Mouse (Mus musculus) ES-E14 (cell line): ENCODE measurements around the gene Asap2. TPM values are rescaled to one million over a fixed set of nuclear protein-coding genes. Genes with fewer than 3 reads are reported as not detected.

Source experiments
- DNase-seq: peaks from one replicate; pipeline ENCODE4 v3.0.0-alpha.2; 2013; ENCODE audit warnings: low read depth, low spot score
- H3K27ac ChIP-seq: 2 replicates; pipeline ENCODE4 v1.5.1; 2012; ENCODE audit warnings: low read depth, mild to moderate bottlenecking, low read length, moderate library complexity, mixed read lengths; ENCODE audit not compliant: poor library complexity, insufficient read depth, severe bottlenecking
- H3K36me3 ChIP-seq: 2 replicates; pipeline ENCODE4 v1.6.1; 2012; ENCODE audit warnings: mild to moderate bottlenecking, low read length, moderate library complexity, mixed read lengths; ENCODE audit not compliant: control insufficient read depth, poor library complexity, insufficient read depth, severe bottlenecking
- H3K4me1 ChIP-seq, 2 experiments: fragments of 150-350 bp in 1 of 2; sonication (generic) in 1 of 2; 2 replicates each; pipeline ENCODE4 v1.6.1; 2012; ENCODE audit warnings: low read length in 2 of 2, mild to moderate bottlenecking in 1 of 2, mixed read lengths in 1 of 2; ENCODE audit not compliant: control insufficient read depth in 2 of 2, insufficient read depth in 2 of 2, poor library complexity in 1 of 2
- H3K4me3 ChIP-seq, 2 experiments: fragments of 150-350 bp in 1 of 2; sonication (generic) in 1 of 2; 2 replicates each; pipeline ENCODE4 v1.5.1; 2012; ENCODE audit warnings: low read length in 2 of 2, low read depth in 1 of 2, mild to moderate bottlenecking in 1 of 2, mixed read lengths in 1 of 2; ENCODE audit not compliant: insufficient read depth in 1 of 2, poor library complexity in 1 of 2, severe bottlenecking in 1 of 2
- H3K9ac ChIP-seq: 2 replicates; pipeline ENCODE4 v1.6.1; 2012; ENCODE audit warnings: low read depth, mild to moderate bottlenecking, low read length, mixed read lengths; ENCODE audit not compliant: poor library complexity, insufficient read depth, severe bottlenecking
- H3K9me3 ChIP-seq: fragments of 150-350 bp; sonication (generic); 2 replicates; pipeline ENCODE4 v1.6.1; 2012; ENCODE audit warnings: low read depth, mild to moderate bottlenecking, low read length; ENCODE audit not compliant: control insufficient read depth, insufficient read depth
- CHD2 ChIP-seq: IDR thresholded peaks from 2 replicates; pipeline ENCODE4 v1.6.1; 2014; ENCODE audit warnings: mild to moderate bottlenecking, low read depth, low read length, inconsistent platforms
- HCFC1 ChIP-seq: IDR thresholded peaks from 2 replicates; pipeline ENCODE4 v1.6.1; 2012; ENCODE audit warnings: low read length, inconsistent platforms, borderline replicate concordance; ENCODE audit not compliant: insufficient read depth
- MAFK ChIP-seq: IDR thresholded peaks from 2 replicates; pipeline ENCODE4 v1.6.1; 2014; ENCODE audit warnings: mild to moderate bottlenecking, low read depth, low read length, inconsistent platforms; ENCODE audit not compliant: insufficient read depth
- ZC3H11A ChIP-seq: IDR thresholded peaks from 2 replicates; pipeline ENCODE4 v1.6.1; 2012; ENCODE audit warnings: low read depth, mild to moderate bottlenecking, inconsistent platforms, low read length, borderline replicate concordance
- ZNF384 ChIP-seq: IDR thresholded peaks from 2 replicates; pipeline ENCODE4 v1.6.1; 2012; ENCODE audit warnings: low read depth, low read length, inconsistent platforms
- in situ Hi-C, 2 experiments: fragments of 600-800 bp; cut with MboI; formaldehyde crosslinking; loops; one replicate each; pipeline ENCODE4 v1.15.1; 2025; ENCODE audit warnings: low sequenced_read_pairs in 2 of 2, inconsistent platforms in 1 of 2; ENCODE audit not compliant: unreplicated experiment in 2 of 2
- total RNA-seq: library from RNA; depleted of rRNA; stranded (reverse); fragments of 300-350 nt; gene quantifications from 2 replicates; pipeline ENCODE4 v1.2.3, GENCODE M21; 2012

The Asap2 gene
- total RNA-seq, 1 experiment, result 6.8 TPM

DNA sequence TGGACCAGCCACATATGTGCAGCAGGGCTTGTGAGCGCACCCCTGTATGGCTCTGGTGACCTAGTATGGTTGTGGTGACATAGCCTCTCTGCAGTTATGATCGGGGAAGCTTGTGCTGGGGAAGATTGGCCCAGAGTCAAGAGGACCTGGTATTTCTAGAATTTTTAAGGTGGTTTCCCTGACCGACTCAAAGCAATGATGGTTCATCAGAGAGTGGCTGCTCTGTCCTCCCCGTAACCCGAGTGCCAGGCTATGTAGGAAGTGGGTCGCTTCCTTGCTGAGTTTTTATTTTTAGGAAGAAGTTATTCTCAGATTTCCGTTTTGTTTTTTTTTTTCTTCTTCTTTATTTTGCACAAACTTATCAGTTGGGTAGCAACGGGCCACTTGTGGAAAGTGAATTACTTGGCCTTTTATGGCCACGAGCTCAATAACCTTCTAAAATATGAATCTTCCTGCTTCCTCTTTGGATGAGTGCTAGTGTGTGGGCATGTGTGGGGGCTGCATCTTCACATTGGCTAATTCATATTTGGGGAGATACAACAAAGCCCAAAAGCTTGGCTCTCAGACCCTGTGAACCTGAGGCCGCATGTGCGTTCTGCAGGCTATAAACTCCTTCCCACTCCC lies 218.0 kb downstream of the Asap2 start:
- no peak overlapping the region for H3K27ac ChIP-seq
- no peak overlapping the region for H3K9ac ChIP-seq
- no peaks in the 10 kb centered on the region for H3K36me3 ChIP-seq
- no peaks in the 10 kb centered on the region for H3K9me3 ChIP-seq
- TF ChIP-seq CHD2, result no peak
- TF ChIP-seq ZC3H11A, result no peak
- no peak for TF ChIP-seq MAFK
- no peak for TF ChIP-seq ZNF384
- no peak for TF ChIP-seq HCFC1
- in situ Hi-C loops, result no loop called here
- H3K4me3 ChIP-seq, result no peak overlapping the region
- DNase-seq, result no peak
- H3K4me1 ChIP-seq, result peaks cover 1 to 5% of the 10 kb centered on the region in 2 experiments; a peak in 2 of 4 replicates

GRCm38 (mm10) chr12:21209273-21209672 lies 219.0 kb downstream of the Asap2 start:
- TF ChIP-seq CHD2, result no peak
- TF ChIP-seq ZNF384, result no peak
- TF ChIP-seq MAFK, result no peak
- no peak for TF ChIP-seq ZC3H11A
- TF ChIP-seq HCFC1, result no peak
- no peaks in the 10 kb centered on the region for H3K4me1 ChIP-seq
- in situ Hi-C loops, result no loop called here
- H3K4me3 ChIP-seq, result no peak overlapping the region
- H3K9me3 ChIP-seq, result no peaks in the 10 kb centered on the region
- no peaks in the 10 kb centered on the region for H3K36me3 ChIP-seq
- no peak for DNase-seq
- H3K27ac ChIP-seq, result no peak overlapping the region
- H3K9ac ChIP-seq, result no peak overlapping the region

DNA sequence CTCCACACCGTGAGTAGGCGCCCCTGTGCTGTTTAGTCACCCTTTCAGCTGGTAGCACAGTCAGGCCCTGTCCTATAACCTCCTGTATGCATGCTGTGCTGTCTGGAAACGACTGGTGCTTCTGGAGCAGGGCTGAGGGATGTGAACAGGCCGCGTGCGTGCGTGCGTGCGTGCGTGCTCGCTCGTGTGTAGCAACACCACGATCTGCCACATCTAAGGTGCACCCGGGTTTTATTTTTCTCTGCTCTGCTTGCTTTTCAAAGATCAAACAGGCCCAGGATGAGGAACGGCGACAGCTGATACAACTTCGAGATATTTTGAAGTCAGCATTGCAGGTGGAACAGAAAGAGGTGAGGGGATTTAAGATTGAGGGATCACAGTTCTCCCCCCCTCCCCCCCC lies 222.6 kb downstream of the Asap2 start:
- no peaks in the 10 kb centered on the region for H3K9me3 ChIP-seq
- peaks cover 2% of the 10 kb centered on the region; the same call in 1 of the 2 replicates for H3K36me3 ChIP-seq
- H3K9ac ChIP-seq, result no peak overlapping the region
- no peaks in the 10 kb centered on the region for H3K4me1 ChIP-seq
- no peak for DNase-seq
- TF ChIP-seq MAFK (no peak), ZC3H11A (no peak), CHD2 (no peak)
- H3K4me3 ChIP-seq, result no peak overlapping the region
- in situ Hi-C loops, result no loop called here
- no peak overlapping the region for H3K27ac ChIP-seq

GRCm38 (mm10) chr12:21214551-21215165 lies 224.4 kb downstream of the Asap2 start:
- Histone ChIP-seq H3K9me3 (no peaks in the 10 kb centered on the region), H3K4me3 (no peak overlapping the region), H3K36me3 (peaks cover 2% of the 10 kb centered on the region; the same call in 1 of the 2 replicates), H3K4me1 (no peaks in the 10 kb centered on the region), H3K9ac (no peak overlapping the region), H3K27ac (no peak overlapping the region)
- in situ Hi-C loops, result no loop called here
- DNase-seq, result no peak
- no peak for TF ChIP-seq ZC3H11A
- no peak for TF ChIP-seq CHD2
- TF ChIP-seq HCFC1, result no peak
- no peak for TF ChIP-seq ZNF384
- no peak for TF ChIP-seq MAFK
